Mouse (Mus musculus): ENCODE data around the gene Ugt2b36. TPM values are rescaled to one million over a fixed set of nuclear protein-coding genes. Genes with fewer than 3 reads are reported as not detected.
"Not testable (repeated sequence)": the region's sequence is repeated elsewhere in the genome, so short reads cannot be mapped to it uniquely, and the experiment has no call there.

Gene Ugt2b36
- polyA plus RNA-seq (2012; ENCODE audit: insufficient read depth, insufficient read length, missing spikeins) = not detected in 2 replicates

DNA sequence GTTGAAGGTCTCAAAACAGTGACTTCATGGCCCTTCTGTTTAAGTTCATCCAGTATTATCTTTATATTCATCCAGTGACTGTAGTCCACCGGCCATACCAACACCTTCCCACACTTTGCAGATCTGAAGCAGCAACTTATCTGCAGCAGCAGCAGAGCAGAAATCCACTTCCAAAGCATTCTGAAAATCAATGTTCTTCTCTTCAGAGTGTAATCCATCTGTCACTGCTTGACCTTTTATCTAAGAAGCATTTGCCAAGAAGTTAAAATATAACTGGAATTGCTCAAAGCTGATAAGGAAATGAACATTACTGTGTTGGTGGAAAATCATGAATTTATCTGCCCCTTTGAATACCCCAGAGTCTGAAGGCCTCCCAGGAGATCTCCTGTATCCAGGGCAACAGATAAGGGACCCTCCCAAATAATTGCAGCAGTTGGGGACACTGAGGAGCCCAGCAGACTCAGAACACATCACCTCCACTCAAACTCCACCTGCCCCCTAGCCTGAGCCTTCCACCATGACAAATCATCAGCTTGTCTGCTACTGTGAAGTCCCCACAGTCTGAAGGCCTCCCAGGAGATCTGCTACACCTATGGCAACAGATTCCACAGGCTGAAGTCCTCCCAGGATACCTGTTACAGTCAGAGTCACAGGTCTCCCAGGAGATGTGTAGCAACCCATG is at the start of gene Ugt2b36:
Gene Ugt2b36, minus strand, starts transcription at position 210 of the 682 bp plus-strand sequence.
- H3K4me1 ChIP-seq (ENCODE audit: control insufficient read depth, insufficient read depth, low read length) = no peaks in the 10 kb centered on the region
- H3K27ac ChIP-seq (ENCODE audit: insufficient read depth, low read depth, low read length) = no peak within 1 kb of the TSS
- TF ChIP-seq POLR2A (IDR thresholded peaks at IDR 0.05; ENCODE audit: borderline replicate concordance, low read depth, low read length) = no peak
- TF ChIP-seq CTCF (IDR thresholded peaks at IDR 0.05; ENCODE audit: low read depth, low read length) = no peak
- no peak within 1 kb of the TSS for H3K4me3 ChIP-seq (ENCODE audit: insufficient read depth, low read length)

DNA sequence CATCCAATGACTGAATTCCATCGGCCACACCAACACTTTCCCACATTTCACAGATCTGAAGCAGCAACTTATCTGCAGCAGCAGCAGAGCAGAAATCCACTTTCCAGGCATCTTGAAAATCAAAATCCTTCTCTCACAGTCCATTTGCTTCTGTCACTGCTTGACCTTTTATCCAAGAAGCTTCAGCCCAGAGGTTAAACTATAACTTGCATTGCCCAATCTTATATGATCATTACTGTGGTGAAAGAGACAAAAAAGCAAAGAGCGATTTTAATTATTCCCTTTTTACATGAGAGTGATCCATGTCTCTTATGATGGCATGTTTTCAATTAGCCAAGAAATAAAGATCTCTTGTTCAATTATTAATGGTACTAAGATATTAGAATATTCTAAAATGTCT is 47.8 kb upstream of the Ugt2b36 start, which contains the start of gene Ugt2b5:
Gene Ugt2b5, minus strand, starts transcription at position 123 of the 400 bp plus-strand sequence.
- H3K4me1 ChIP-seq (ENCODE audit: control insufficient read depth, insufficient read depth, low read length); H3K27ac ChIP-seq (ENCODE audit: insufficient read depth, low read depth, low read length); H3K4me3 ChIP-seq (ENCODE audit: insufficient read depth, low read length): not testable (repeated sequence)

DNA sequence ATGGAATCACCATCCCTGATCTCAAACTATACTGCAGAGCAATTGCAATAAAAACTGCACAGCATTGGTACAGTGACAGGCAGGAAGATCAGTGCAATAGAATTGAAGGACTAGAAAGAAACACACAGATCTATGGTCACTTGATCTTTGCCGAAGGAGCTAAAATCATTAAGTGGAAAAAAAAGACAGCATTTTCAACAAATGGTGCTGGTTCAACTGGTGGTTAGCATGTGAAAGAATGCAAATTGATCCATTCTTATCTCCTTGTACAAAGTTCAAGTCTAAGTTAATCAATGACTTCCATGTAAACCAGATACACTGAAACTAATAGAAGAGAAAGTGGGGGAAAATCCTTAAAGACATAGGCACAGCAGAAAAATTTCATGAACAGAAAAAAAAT is 11.3 kb upstream of the Ugt2b36 start:
- not testable (repeated sequence) for H3K4me1 ChIP-seq (ENCODE audit: control insufficient read depth, insufficient read depth, low read length); H3K27ac ChIP-seq (ENCODE audit: insufficient read depth, low read depth, low read length); H3K4me3 ChIP-seq (ENCODE audit: insufficient read depth, low read length)

- no peaks in the 10 kb centered on the region for H3K4me1 ChIP-seq (ENCODE audit: control insufficient read depth, insufficient read depth, low read length)
- no peak overlapping the region for H3K4me3 ChIP-seq (ENCODE audit: insufficient read depth, low read length)
- TF ChIP-seq POLR2A (IDR thresholded peaks at IDR 0.05; ENCODE audit: borderline replicate concordance, low read depth, low read length) (no peak), CTCF (IDR thresholded peaks at IDR 0.05; ENCODE audit: low read depth, low read length) (no peak)
- no peak overlapping the region for H3K27ac ChIP-seq (ENCODE audit: insufficient read depth, low read depth, low read length)
Observed at GRCm38 (mm10) chr5:87091111-87091510, 1.2 kb downstream of the Ugt2b36 start.

GRCm38 (mm10) chr5:87089264-87089663 is 3.1 kb downstream of the Ugt2b36 start:
- Histone ChIP-seq H3K27ac (ENCODE audit: insufficient read depth, low read depth, low read length) (no peak overlapping the region), H3K4me3 (ENCODE audit: insufficient read depth, low read length) (no peak overlapping the region), H3K4me1 (ENCODE audit: control insufficient read depth, insufficient read depth, low read length) (no peaks in the 10 kb centered on the region)
- TF ChIP-seq CTCF (IDR thresholded peaks at IDR 0.05; ENCODE audit: low read depth, low read length) (no peak), POLR2A (IDR thresholded peaks at IDR 0.05; ENCODE audit: borderline replicate concordance, low read depth, low read length) (no peak)

GRCm38 (mm10) chr5:87086269-87086668 is 6.1 kb downstream of the Ugt2b36 start:
- TF ChIP-seq CTCF (IDR thresholded peaks at IDR 0.05; ENCODE audit: low read depth, low read length) (no peak), POLR2A (IDR thresholded peaks at IDR 0.05; ENCODE audit: borderline replicate concordance, low read depth, low read length) (no peak)
- Histone ChIP-seq H3K4me3 (ENCODE audit: insufficient read depth, low read length) (no peak overlapping the region), H3K4me1 (ENCODE audit: control insufficient read depth, insufficient read depth, low read length) (no peaks in the 10 kb centered on the region), H3K27ac (ENCODE audit: insufficient read depth, low read depth, low read length) (no peak overlapping the region)

DNA sequence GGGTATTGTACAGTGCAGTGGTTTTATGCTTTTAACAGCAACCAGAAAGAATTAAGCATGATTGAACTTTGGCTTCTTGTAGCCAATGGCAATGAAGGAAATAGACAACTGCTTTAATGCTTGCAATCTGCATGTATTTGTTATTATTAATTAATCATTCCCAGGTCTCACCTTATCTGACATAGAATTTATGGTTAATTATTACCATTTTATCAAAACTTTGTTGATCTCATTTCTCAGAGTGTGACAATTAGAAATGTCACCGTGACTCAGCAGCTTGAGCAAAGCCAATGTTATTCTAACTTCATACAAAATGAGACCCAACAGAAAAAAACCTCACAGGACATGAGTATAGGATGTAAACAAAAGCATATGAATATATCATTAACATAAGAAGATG is 61.7 kb downstream of the Ugt2b36 start:
- H3K4me1 ChIP-seq (ENCODE audit: control insufficient read depth, insufficient read depth, low read length) = no peaks in the 10 kb centered on the region
- H3K4me3 ChIP-seq (ENCODE audit: insufficient read depth, low read length) = no peak overlapping the region
- no peak for TF ChIP-seq CTCF (IDR thresholded peaks at IDR 0.05; ENCODE audit: low read depth, low read length)
- H3K27ac ChIP-seq (ENCODE audit: insufficient read depth, low read depth, low read length) = no peak overlapping the region

GRCm38 (mm10) chr5:87027359-87027758 is 65.0 kb downstream of the Ugt2b36 start:
- Histone ChIP-seq H3K4me3 (ENCODE audit: insufficient read depth, low read length) (no peak overlapping the region), H3K27ac (ENCODE audit: insufficient read depth, low read depth, low read length) (no peak overlapping the region), H3K4me1 (ENCODE audit: control insufficient read depth, insufficient read depth, low read length) (no peaks in the 10 kb centered on the region)
- TF ChIP-seq POLR2A (IDR thresholded peaks at IDR 0.05; ENCODE audit: borderline replicate concordance, low read depth, low read length) = no peak
- TF ChIP-seq CTCF (IDR thresholded peaks at IDR 0.05; ENCODE audit: low read depth, low read length) = no peak

Other genes with a start within 250 kb of the Ugt2b36 start
- not detected in 2 replicates for gene Ugt2b34, start 185.6 kb downstream of the Ugt2b36 start, polyA plus RNA-seq (2012; ENCODE audit: insufficient read depth, insufficient read length, missing spikeins)
- gene Ugt2b1, start 166.0 kb downstream of the Ugt2b36 start, polyA plus RNA-seq (2012; ENCODE audit: insufficient read depth, insufficient read length, missing spikeins) = not detected in 2 replicates
- not detected in 2 replicates for gene Ugt2b35, start 91.7 kb downstream of the Ugt2b36 start, polyA plus RNA-seq (2012; ENCODE audit: insufficient read depth, insufficient read length, missing spikeins)
- not detected in 2 replicates for gene Ugt2b5, start 47.8 kb upstream of the Ugt2b36 start, polyA plus RNA-seq (2012; ENCODE audit: insufficient read depth, insufficient read length, missing spikeins)
- not detected in 2 replicates for gene Ugt2b37, start 162.2 kb upstream of the Ugt2b36 start, polyA plus RNA-seq (2012; ENCODE audit: insufficient read depth, insufficient read length, missing spikeins)
- gene Ugt2a3, start 244.6 kb upstream of the Ugt2b36 start, polyA plus RNA-seq (2012; ENCODE audit: insufficient read depth, insufficient read length, missing spikeins) = not detected in 2 replicates

All from bone marrow macrophage, adult 2 months (primary cell).